Mouse (Mus musculus) G1E (cell line): ENCODE measurements around the gene Slc35c2.

Experiments
- CTCF ChIP-seq: IDR thresholded peaks from 2 replicates; pipeline ENCODE4 v1.5.1; 2012; ENCODE audit warnings: low read depth, low read length, inconsistent platforms, mixed read lengths
- GATA2 ChIP-seq: IDR thresholded peaks from 2 replicates; pipeline ENCODE4 v1.6.1; 2012; ENCODE audit warnings: low read depth, low read length, inconsistent platforms, borderline replicate concordance

- TF ChIP-seq CTCF: no peak
- no peak for TF ChIP-seq GATA2
Measured at GRCm38 (mm10) chr2:165304819-165305218, 17.1 kb upstream of the Slc35c2 start.
